ENCODE assay signal across 8 mouse cellular contexts in genomic region chr5:19522168-19522567, GRCm38 (mm10).
DNase-seq lines count a peak whose midpoint lies in the region; ATAC-seq lines count a peak whose summit lies in the region.

No protein-coding gene starts in this region.

- H3K27me3 ChIP-seq in hindbrain, embryonic 12.5 days, result no peaks in the 10 kb centered on the region
- no peaks in the 10 kb centered on the region for H3K27me3 ChIP-seq in hindbrain, embryonic 10.5 days (ENCODE audit: insufficient read depth, poor library complexity, severe bottlenecking)

- no peaks in the 10 kb centered on the region for H3K4me1 ChIP-seq in hindbrain, embryonic 12.5 days
- H3K4me1 ChIP-seq in hindbrain, embryonic 10.5 days (replicated peaks), result no peaks in the 10 kb centered on the region

- DNase-seq in hindbrain, embryonic 10.5 days (ENCODE audit: low spot score), result no peak
- peak; percentile 16 for DNase-seq in MN1 (ENCODE audit: low spot score)
- peak; percentile 45 for DNase-seq in embryo, embryonic 9.5 days (ENCODE audit: extremely low spot score)
- DNase-seq in kidney, postnatal 10 days, result peak; percentile 19
- peak; percentile 64 for DNase-seq in retina, postnatal 1 day
- DNase-seq in thymus, postnatal 25 days, result no peak
- DNase-seq in heart, adult 8-10 months (ENCODE audit: low spot score), result no peak

- no peak overlapping the region for H3K9ac ChIP-seq in hindbrain, embryonic 12.5 days

- H3K4me3 ChIP-seq in hindbrain, embryonic 12.5 days, result no peak overlapping the region
- H3K4me3 ChIP-seq in hindbrain, embryonic 10.5 days, result no peak overlapping the region

- no peaks in the 10 kb centered on the region for H3K36me3 ChIP-seq in hindbrain, embryonic 12.5 days
- H3K36me3 ChIP-seq in hindbrain, embryonic 10.5 days, result no peaks in the 10 kb centered on the region

- no peak overlapping the region for H3K27ac ChIP-seq in hindbrain, embryonic 12.5 days
- H3K27ac ChIP-seq in hindbrain, embryonic 10.5 days, result no peak overlapping the region

- peak; percentile 26; the same call in 1 of the 2 replicates for ATAC-seq in hindbrain, embryonic 12.5 days (ENCODE audit: low FRiP score)

- no peak overlapping the region for H3K4me2 ChIP-seq in hindbrain, embryonic 12.5 days (replicated peaks)

- H3K9me3 ChIP-seq in hindbrain, embryonic 12.5 days (replicated peaks), result no peaks in the 10 kb centered on the region
- H3K9me3 ChIP-seq in hindbrain, embryonic 10.5 days, result no peaks in the 10 kb centered on the region

Comparison
In these comparisons a context has a peak if more than half of its experiments do, and no peak if none do; other contexts are left out.
1. DNase-seq: peak in MN1 (single experiment), embryo, embryonic 9.5 days (single experiment), kidney, postnatal 10 days (single experiment) and retina, postnatal 1 day (single experiment); none in hindbrain, embryonic 10.5 days (single experiment), thymus, postnatal 25 days (single experiment) and heart, adult 8-10 months (single experiment).